Mouse (Mus musculus): ENCODE data around the gene Hmces.

DNA sequence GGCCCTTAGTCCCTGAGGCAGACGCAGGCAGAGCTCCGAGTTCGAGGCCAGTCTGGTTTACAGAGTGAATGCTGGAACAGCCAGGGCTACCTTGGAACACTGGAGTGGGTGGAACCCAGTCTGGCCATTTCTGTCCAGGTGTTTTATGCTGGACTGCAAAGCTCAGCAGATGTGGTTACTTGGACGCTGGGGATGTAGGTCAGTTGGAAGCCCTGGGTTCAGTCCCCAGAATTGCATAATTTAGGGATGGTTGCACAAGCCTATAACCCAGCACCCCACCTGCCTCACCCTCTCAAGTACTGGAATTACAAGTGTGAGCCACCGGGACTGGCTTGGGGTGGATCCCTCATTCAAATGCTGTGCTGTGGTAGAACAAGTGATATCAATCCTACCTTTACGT is 47.5 kb upstream of the Hmces start:
- no peak for TF ChIP-seq TAL1 (IDR thresholded peaks at IDR 0.05; ENCODE audit: low read length)
- TF ChIP-seq GATA1 (IDR thresholded peaks at IDR 0.05; ENCODE audit: low read length), result no peak

Measured in erythroblast, embryonic 14.5 days (primary cell).